Comparison of ENCODE assay signal across 26 mouse cellular contexts in the genomic region with DNA sequence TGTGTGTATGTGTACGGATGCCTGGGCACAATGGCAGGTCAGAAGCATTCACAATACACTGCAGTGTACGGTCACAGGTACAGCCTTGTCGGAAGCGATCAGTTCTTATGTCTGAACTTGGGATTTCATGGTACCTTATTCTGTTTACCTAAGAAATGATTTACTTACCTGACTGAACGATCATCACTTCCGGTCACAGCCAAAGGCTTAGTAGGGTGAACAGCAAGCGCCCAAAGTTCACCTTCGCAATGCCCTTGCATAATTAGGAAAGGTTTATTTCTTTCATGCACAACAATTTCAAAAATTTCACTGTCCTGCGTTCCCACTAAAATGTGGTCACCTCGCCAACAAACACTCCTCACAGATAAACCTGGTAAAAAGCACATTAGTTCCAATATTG.
"Had no signal": no experiment of that assay in that cellular context is flagged by ENCODE, and none has a peak within 500 bp of the region (broad histone marks: within the 10 kb centered on the region; RNA-seq: fewer than 3 reads in every experiment).

No protein-coding gene starts in this region.

- ATAC-seq: forebrain, embryonic 16.5 days; hindbrain, embryonic 16.5 days; inflammation-experienced regulatory T-cells, adult 6 months; intestine, embryonic 15.5 days; intestine, postnatal 0 days; liver, postnatal 0 days had no signal

- H3K27ac ChIP-seq: gastrocnemius, adult 2 months; heart, embryonic 10.5 days; hindbrain, embryonic 10.5 days; hindbrain, embryonic 12.5 days; hindbrain, embryonic 14.5 days; intestine, embryonic 15.5 days; kidney, postnatal 0 days; layer of hippocampus, adult 2 months; left cerebral cortex, adult 2 months; limb, embryonic 10.5 days; limb, embryonic 12.5 days; liver, embryonic 13.5 days; liver, embryonic 15.5 days had no signal

- H3K4me2 ChIP-seq: heart, embryonic 12.5 days; hindbrain, embryonic 12.5 days; hindbrain, embryonic 14.5 days; intestine, embryonic 15.5 days; limb, embryonic 12.5 days; liver, embryonic 13.5 days; liver, embryonic 15.5 days had no signal

- H3K4me3 ChIP-seq: gastrocnemius, adult 2 months; heart, embryonic 10.5 days; heart, embryonic 12.5 days; hindbrain, embryonic 10.5 days; hindbrain, embryonic 12.5 days; intestine, embryonic 15.5 days; layer of hippocampus, adult 2 months; left cerebral cortex, adult 2 months; limb, embryonic 10.5 days; limb, embryonic 12.5 days; liver, embryonic 13.5 days; liver, embryonic 15.5 days had no signal

- H3K27me3 ChIP-seq: heart, embryonic 12.5 days; hindbrain, embryonic 12.5 days; intestine, embryonic 15.5 days; limb, embryonic 12.5 days; liver, embryonic 13.5 days; liver, embryonic 15.5 days had no signal

- H3K36me3 ChIP-seq: heart, embryonic 10.5 days; heart, embryonic 12.5 days; intestine, embryonic 15.5 days; limb, embryonic 10.5 days; limb, embryonic 12.5 days; liver, embryonic 13.5 days; liver, embryonic 15.5 days had no signal

- DNase-seq: gastrocnemius, adult 2 months; gastrocnemius, postnatal 10 days; gastrocnemius, postnatal 25 days; heart, adult 18-20 months; heart, postnatal 10 days; heart, postnatal 4 days; kidney, postnatal 4 days; liver; liver, embryonic 13.5 days; liver, postnatal 0 days had no signal

- H3K9me3 ChIP-seq: heart, embryonic 10.5 days; heart, embryonic 12.5 days; hindbrain, embryonic 10.5 days; hindbrain, embryonic 12.5 days; intestine, embryonic 15.5 days; limb, embryonic 10.5 days; limb, embryonic 12.5 days; liver, embryonic 13.5 days; liver, embryonic 15.5 days had no signal

- H3K9ac ChIP-seq: heart, embryonic 12.5 days; hindbrain, embryonic 12.5 days; hindbrain, embryonic 14.5 days; intestine, embryonic 15.5 days; limb, embryonic 12.5 days; liver, embryonic 13.5 days; liver, embryonic 15.5 days; liver, postnatal 0 days had no signal

- H3K4me1 ChIP-seq: heart, embryonic 10.5 days; hindbrain, embryonic 10.5 days; hindbrain, embryonic 12.5 days; intestine, embryonic 15.5 days; limb, embryonic 10.5 days; limb, embryonic 12.5 days; liver, embryonic 13.5 days; liver, embryonic 15.5 days had no signal
